Mouse (Mus musculus) neural tube, embryonic 11.5 days (tissue): ENCODE data around the gene Prrc2b. TPM values are rescaled to one million over a fixed set of nuclear protein-coding genes. Genes with fewer than 3 reads are reported as not detected.

Experiments used
- ATAC-seq: fragments of 200-750 bp; cut with Nextera tagmentation; 2 replicates; pipeline ENCODE4 v1.8.0; 2017; ENCODE audit warnings: moderate number of reproducible peaks, mild to moderate bottlenecking, moderate TSS enrichment, moderate library complexity; ENCODE audit not compliant: insufficient read depth, low FRiP score, low TSS enrichment
- DNase-seq: peaks from one replicate; pipeline ENCODE4 v3.0.0-alpha.2; 2015; ENCODE audit warnings: low spot score
- H3K27ac ChIP-seq: fragments of 300-500 bp; sonication (generic); 2 replicates; pipeline ENCODE4 v1.5.1; 2014; ENCODE audit warnings: low read depth, mild to moderate bottlenecking, low read length
- H3K27me3 ChIP-seq: fragments of 300-500 bp; sonication (generic); 2 replicates; pipeline ENCODE4 v1.6.1; 2014; ENCODE audit warnings: mild to moderate bottlenecking, low read length, mixed read lengths; ENCODE audit not compliant: control insufficient read depth, insufficient read depth
- H3K36me3 ChIP-seq: fragments of 300-500 bp; sonication (generic); 2 replicates; pipeline ENCODE4 v1.6.1; 2014; ENCODE audit warnings: mild to moderate bottlenecking, low read length, moderate library complexity, mixed read lengths; ENCODE audit not compliant: control insufficient read depth, insufficient read depth
- H3K4me1 ChIP-seq: fragments of 300-500 bp; sonication (generic); 2 replicates; pipeline ENCODE4 v1.6.1; 2014; ENCODE audit warnings: low read length, mixed read lengths; ENCODE audit not compliant: control insufficient read depth, insufficient read depth
- H3K4me2 ChIP-seq: fragments of 300-500 bp; sonication (generic); 2 replicates; pipeline ENCODE4 v1.6.1; 2014; ENCODE audit warnings: low read depth, mild to moderate bottlenecking, moderate library complexity
- H3K4me3 ChIP-seq: fragments of 300-500 bp; sonication (generic); 2 replicates; pipeline ENCODE4 v1.5.1; 2014; ENCODE audit warnings: low read depth, low read length
- H3K9ac ChIP-seq: fragments of 300-500 bp; sonication (generic); 2 replicates; pipeline ENCODE4 v1.6.1; 2014; ENCODE audit warnings: mild to moderate bottlenecking, low read length
- H3K9me3 ChIP-seq: fragments of 300-500 bp; sonication (generic); 2 replicates; pipeline ENCODE4 v1.6.1; 2016; ENCODE audit warnings: low read length; ENCODE audit not compliant: control insufficient read depth
- WGBS: fragments of 180-500 bp; shearing (Covaris S2); extraction: QIAGEN DNeasy Blood & Tissue Kit; methylation state at CpG from one replicate; pipeline ENCODE4 v1.1.7; 2014; 5-methylcytosine and 5-hydroxymethylcytosine counted together
- polyA plus RNA-seq: library from polyadenylated mRNA; unstranded; fragments of >200 nt; fragmentation: Nextera tagmentation; extraction: Ambion mirVana; gene quantifications from 2 replicates; pipeline ENCODE4 v1.2.1, GENCODE M21; 2014

The Prrc2b gene
- polyA plus RNA-seq, 1 experiment from 2014 or later, result 73.9 TPM

- WGBS, result 86% methylated on average over 9 of the region's 9 CpGs
- ATAC-seq (no peak), DNase-seq (no peak)
- H3K9me3 ChIP-seq, result no peaks in the 10 kb centered on the region
- no peak overlapping the region for H3K4me3 ChIP-seq
- no peak overlapping the region for H3K4me2 ChIP-seq
- H3K36me3 ChIP-seq, result no peaks in the 10 kb centered on the region
- peak overlapping the region; percentile 14 for H3K9ac ChIP-seq
- H3K4me1 ChIP-seq, result no peaks in the 10 kb centered on the region
- H3K27ac ChIP-seq, result no peak overlapping the region
- H3K27me3 ChIP-seq, result no peaks in the 10 kb centered on the region
Observed at GRCm38 (mm10) chr2:32131205-32131834, 19.6 kb upstream of the Prrc2b start.

- Histone ChIP-seq H3K4me3 (no peak overlapping the region), H3K9ac (no peak overlapping the region), H3K27ac (no peak overlapping the region), H3K27me3 (no peaks in the 10 kb centered on the region), H3K36me3 (no peaks in the 10 kb centered on the region), H3K4me1 (no peaks in the 10 kb centered on the region), H3K9me3 (no peaks in the 10 kb centered on the region), H3K4me2 (no peak overlapping the region)
- 65% methylated on average over 6 of the region's 6 CpGs for WGBS
- DNase-seq (no peak), ATAC-seq (no peak)
Observed at GRCm38 (mm10) chr2:32131866-32132566, 18.9 kb upstream of the Prrc2b start.

GRCm38 (mm10) chr2:32132567-32132992 lies 18.3 kb upstream of the Prrc2b start:
- H3K9me3 ChIP-seq, result no peaks in the 10 kb centered on the region
- ATAC-seq, result no peak; the same call in 1 of the 2 replicates
- DNase-seq, result peak; percentile 72
- 3% methylated on average over 12 of the region's 12 CpGs for WGBS
- no peak overlapping the region for H3K27ac ChIP-seq
- no peaks in the 10 kb centered on the region for H3K36me3 ChIP-seq
- H3K27me3 ChIP-seq, result no peaks in the 10 kb centered on the region
- H3K4me2 ChIP-seq, result no peak overlapping the region
- no peaks in the 10 kb centered on the region for H3K4me1 ChIP-seq
- no peak overlapping the region for H3K9ac ChIP-seq
- H3K4me3 ChIP-seq, result no peak overlapping the region

- 7% methylated on average over 2 of the region's 2 CpGs for WGBS
- no peak overlapping the region for H3K27ac ChIP-seq
- H3K9me3 ChIP-seq, result no peaks in the 10 kb centered on the region
- no peak overlapping the region for H3K9ac ChIP-seq
- peak; percentile 83 for DNase-seq
- no peaks in the 10 kb centered on the region for H3K36me3 ChIP-seq
- no peaks in the 10 kb centered on the region for H3K4me1 ChIP-seq
- no peaks in the 10 kb centered on the region for H3K27me3 ChIP-seq
- ATAC-seq, result no peak
- no peak overlapping the region for H3K4me2 ChIP-seq
- no peak overlapping the region for H3K4me3 ChIP-seq
Observed at GRCm38 (mm10) chr2:32134039-32134438, 16.8 kb upstream of the Prrc2b start.

GRCm38 (mm10) chr2:32137667-32138266 lies 13.1 kb upstream of the Prrc2b start:
- Histone ChIP-seq H3K27me3 (no peaks in the 10 kb centered on the region), H3K9me3 (no peaks in the 10 kb centered on the region), H3K4me3 (peak overlapping the region; percentile 38), H3K4me2 (peak overlapping the region; percentile 83), H3K36me3 (no peaks in the 10 kb centered on the region), H3K27ac (peak overlapping the region; percentile 51), H3K9ac (peak overlapping the region; percentile 64), H3K4me1 (no peaks in the 10 kb centered on the region)
- DNase-seq (peak; percentile 95), ATAC-seq (peak; percentile 95)
- WGBS, result under 1% methylated on average over 40 of the region's 40 CpGs

- H3K4me1 ChIP-seq, result no peaks in the 10 kb centered on the region
- H3K36me3 ChIP-seq, result no peaks in the 10 kb centered on the region
- H3K9me3 ChIP-seq, result no peaks in the 10 kb centered on the region
- H3K27me3 ChIP-seq, result no peaks in the 10 kb centered on the region
- WGBS, result 82% methylated on average over 5 of the region's 5 CpGs
- no peak for ATAC-seq
- no peak overlapping the region for H3K4me3 ChIP-seq
- H3K27ac ChIP-seq, result no peak overlapping the region
- DNase-seq, result no peak
- H3K9ac ChIP-seq, result no peak overlapping the region
- no peak overlapping the region for H3K4me2 ChIP-seq
Observed at GRCm38 (mm10) chr2:32139377-32139776, 11.5 kb upstream of the Prrc2b start.

- no peaks in the 10 kb centered on the region for H3K36me3 ChIP-seq
- DNase-seq, result no peak
- H3K27ac ChIP-seq, result no peak overlapping the region
- H3K27me3 ChIP-seq, result no peaks in the 10 kb centered on the region
- no peak overlapping the region for H3K4me3 ChIP-seq
- H3K4me1 ChIP-seq, result no peaks in the 10 kb centered on the region
- H3K4me2 ChIP-seq, result no peak overlapping the region
- 41% methylated on average over 4 of the region's 4 CpGs for WGBS
- no peak for ATAC-seq
- no peaks in the 10 kb centered on the region for H3K9me3 ChIP-seq
- H3K9ac ChIP-seq, result no peak overlapping the region
Observed at GRCm38 (mm10) chr2:32140498-32140934, 10.4 kb upstream of the Prrc2b start.

- Histone ChIP-seq H3K9ac (no peak overlapping the region), H3K4me3 (no peak overlapping the region), H3K9me3 (no peaks in the 10 kb centered on the region), H3K4me2 (no peak overlapping the region), H3K4me1 (no peaks in the 10 kb centered on the region), H3K36me3 (no peaks in the 10 kb centered on the region), H3K27ac (no peak overlapping the region), H3K27me3 (no peaks in the 10 kb centered on the region)
- WGBS, result 79% methylated on average over 6 of the region's 6 CpGs
- ATAC-seq (no peak), DNase-seq (no peak)
Observed at GRCm38 (mm10) chr2:32141602-32142001, 9.3 kb upstream of the Prrc2b start.
